Mouse (Mus musculus): ENCODE results near the gene Ndufv3. TPM values are rescaled to one million over a fixed set of nuclear protein-coding genes. Genes with fewer than 3 reads are reported as not detected.

Gene Ndufv3
- total and polyA plus RNA-seq, 3 experiments, result 158 to 1,046 (median 189) TPM

DNA sequence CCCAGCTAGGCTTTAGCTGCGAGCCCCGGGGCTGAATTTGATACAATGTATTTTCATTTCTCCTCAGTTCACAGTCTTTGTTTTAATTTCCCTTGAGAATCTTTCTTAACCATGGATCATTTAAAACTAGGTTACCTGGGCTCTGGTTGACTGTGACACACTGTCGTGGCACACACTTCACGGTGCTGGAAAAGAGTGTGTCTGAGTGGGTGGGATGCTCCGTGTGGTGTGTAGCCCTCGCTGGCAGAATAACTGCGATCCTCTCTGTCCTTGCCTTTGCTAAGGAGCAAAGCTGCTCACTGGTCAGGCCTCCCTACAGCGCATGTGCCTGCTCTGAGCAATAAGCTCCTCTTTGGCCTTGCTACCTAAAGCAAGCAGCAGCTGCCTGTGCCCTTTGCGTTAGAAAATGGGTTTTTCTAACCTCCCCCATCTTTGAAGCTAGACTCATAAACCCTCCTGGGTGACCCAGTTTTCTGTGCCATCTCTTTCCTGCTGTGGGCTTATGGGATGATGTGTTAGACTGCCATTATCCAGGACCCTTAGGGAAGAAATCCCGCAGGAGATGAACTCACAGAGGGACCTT, 33.2 kb upstream of the Ndufv3 start:
- Histone ChIP-seq H3K27ac (ENCODE audit: control insufficient read depth, low read depth, low read length) (no peak overlapping the region), H3K9ac (ENCODE audit: control insufficient read depth, low read depth, low read length, poor library complexity, severe bottlenecking) (no peak overlapping the region), H3K79me2 (ENCODE audit: control insufficient read depth, insufficient read depth, low read length, poor library complexity) (no peaks in the 10 kb centered on the region), H3K9me3 (replicated peaks; ENCODE audit: insufficient read depth, low read length) (no peaks in the 10 kb centered on the region), H3K27me3 (ENCODE audit: control insufficient read depth in 1 of 2, insufficient read depth in 2 of 2, low read length in 2 of 2) (peaks cover 12 to 13% of the 10 kb centered on the region in 2 experiments), H3K4me1 (ENCODE audit: control insufficient read depth in 1 of 2, insufficient read depth in 2 of 2, low read length in 2 of 2) (no peaks in the 10 kb centered on the region), H3K36me3 (ENCODE audit: control insufficient read depth in 1 of 2, insufficient read depth in 2 of 2, low read length in 2 of 2) (no peaks in the 10 kb centered on the region), H3K4me3 (ENCODE audit: control insufficient read depth in 1 of 2, insufficient read depth in 1 of 2, low read depth in 2 of 2, low read length in 2 of 2) (no peak overlapping the region)
- DNase-seq (ENCODE audit: low read depth, low spot score), result no peak
- no peak for TF ChIP-seq POLR2AphosphoS2 (IDR thresholded peaks at IDR 0.05; ENCODE audit: low read length)
- no peak for TF ChIP-seq ETS1 (IDR thresholded peaks at IDR 0.05; ENCODE audit: low read depth, low read length)
- no peak for TF ChIP-seq NELFE (IDR thresholded peaks at IDR 0.05; ENCODE audit: low read depth, low read length)
- TF ChIP-seq RCOR1 (IDR thresholded peaks at IDR 0.05; ENCODE audit: low read depth, low read length), result no peak
- no peak for TF ChIP-seq ELF1 (IDR thresholded peaks at IDR 0.05; ENCODE audit: low read depth, low read length)
- TF ChIP-seq E2F4 (IDR thresholded peaks at IDR 0.05; ENCODE audit: borderline replicate concordance, low read depth, low read length), result no peak
- TF ChIP-seq JUND (IDR thresholded peaks at IDR 0.05; ENCODE audit: low read depth, low read length), result no peak
- no peak for TF ChIP-seq CHD1 (IDR thresholded peaks at IDR 0.05; ENCODE audit: low read depth, low read length)
- TF ChIP-seq CHD2 (IDR thresholded peaks at IDR 0.05; ENCODE audit: low read length), result no peak
- TF ChIP-seq HCFC1 (IDR thresholded peaks at IDR 0.05; ENCODE audit: low read depth, low read length), result no peak
- no peak for TF ChIP-seq ZMIZ1 (IDR thresholded peaks at IDR 0.05; ENCODE audit: low read depth, low read length)
- TF ChIP-seq RAD21 (IDR thresholded peaks at IDR 0.05; ENCODE audit: low read depth, low read length), result no peak
- TF ChIP-seq MAFK (IDR thresholded peaks at IDR 0.05; ENCODE audit: borderline replicate concordance, low read depth, low read length), result no peak
- TF ChIP-seq UBTF (IDR thresholded peaks at IDR 0.05; ENCODE audit: borderline replicate concordance, insufficient read depth, low read depth, low read length), result no peak
- no peak for TF ChIP-seq MYB (IDR thresholded peaks at IDR 0.05; ENCODE audit: low read depth, low read length)
- no peak for TF ChIP-seq POLR2A (IDR thresholded peaks at IDR 0.05; ENCODE audit: control insufficient read depth in 1 of 2, insufficient read depth in 1 of 2, low read depth in 1 of 2, low read length in 2 of 2, poor library complexity in 1 of 2)
- no peak for TF ChIP-seq TCF12 (IDR thresholded peaks at IDR 0.05; ENCODE audit: low read depth, low read length)
- TF ChIP-seq USF2 (IDR thresholded peaks at IDR 0.05; ENCODE audit: borderline replicate concordance in 1 of 2, insufficient read depth in 1 of 2, low read depth in 1 of 2, low read length in 2 of 2), result no peak

DNA sequence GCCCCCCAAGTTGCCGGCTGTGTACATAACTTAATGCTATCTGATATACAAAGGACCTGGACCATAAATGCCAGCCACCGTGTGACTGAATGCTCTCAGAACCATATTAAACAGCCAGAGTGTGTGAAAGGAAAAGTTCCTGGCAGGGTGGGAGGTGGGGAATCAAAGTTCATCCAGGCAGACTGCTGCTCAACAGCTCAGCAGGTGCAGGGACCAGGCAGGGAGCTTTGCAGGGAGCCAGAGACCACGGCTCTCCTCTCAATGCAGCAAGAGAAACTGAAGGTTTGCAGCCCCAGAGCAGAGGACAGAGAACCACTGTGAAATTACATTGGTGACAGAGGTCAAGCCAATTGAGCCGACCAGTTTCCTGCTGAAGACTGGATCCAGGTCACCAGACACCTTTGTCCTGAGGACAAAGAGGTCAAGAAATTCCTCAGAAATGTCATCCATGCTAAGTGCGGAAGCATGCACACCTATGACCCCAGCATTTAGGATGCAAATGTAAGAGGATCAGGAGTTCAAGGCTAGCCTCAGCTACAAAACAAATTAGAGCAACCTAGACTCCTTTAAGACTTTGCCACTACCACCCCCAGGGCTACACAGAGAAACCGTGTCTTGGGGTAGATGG, 32.4 kb upstream of the Ndufv3 start:
- Histone ChIP-seq H3K36me3 (ENCODE audit: control insufficient read depth in 1 of 2, insufficient read depth in 2 of 2, low read length in 2 of 2) (no peaks in the 10 kb centered on the region), H3K9me3 (replicated peaks; ENCODE audit: insufficient read depth, low read length) (no peaks in the 10 kb centered on the region), H3K27ac (ENCODE audit: control insufficient read depth, low read depth, low read length) (no peak overlapping the region), H3K27me3 (ENCODE audit: control insufficient read depth in 1 of 2, insufficient read depth in 2 of 2, low read length in 2 of 2) (peaks cover 6 to 7% of the 10 kb centered on the region in 2 experiments), H3K4me1 (ENCODE audit: control insufficient read depth in 1 of 2, insufficient read depth in 2 of 2, low read length in 2 of 2) (no peaks in the 10 kb centered on the region), H3K9ac (ENCODE audit: control insufficient read depth, low read depth, low read length, poor library complexity, severe bottlenecking) (no peak overlapping the region), H3K4me3 (ENCODE audit: control insufficient read depth in 1 of 2, insufficient read depth in 1 of 2, low read depth in 2 of 2, low read length in 2 of 2) (no peak overlapping the region), H3K79me2 (ENCODE audit: control insufficient read depth, insufficient read depth, low read length, poor library complexity) (no peaks in the 10 kb centered on the region)
- TF ChIP-seq NRF1 (IDR thresholded peaks at IDR 0.05; ENCODE audit: insufficient read depth, low read depth, low read length, poor library complexity, severe bottlenecking), result no peak
- no peak for TF ChIP-seq KAT2A (conservative IDR thresholded peaks at IDR 0.05; ENCODE audit: low read depth, low read length)
- TF ChIP-seq ETS1 (IDR thresholded peaks at IDR 0.05; ENCODE audit: low read depth, low read length), result no peak
- no peak for TF ChIP-seq TAL1 (IDR thresholded peaks at IDR 0.05; ENCODE audit: low read length)
- TF ChIP-seq GATA1 (IDR thresholded peaks at IDR 0.05; ENCODE audit: low read depth, low read length), result no peak
- TF ChIP-seq JUND (IDR thresholded peaks at IDR 0.05; ENCODE audit: low read depth, low read length), result no peak
- TF ChIP-seq USF1 (IDR thresholded peaks at IDR 0.05; ENCODE audit: low read depth, low read length), result no peak
- no peak for TF ChIP-seq CHD1 (IDR thresholded peaks at IDR 0.05; ENCODE audit: low read depth, low read length)
- TF ChIP-seq E2F4 (IDR thresholded peaks at IDR 0.05; ENCODE audit: borderline replicate concordance, low read depth, low read length), result no peak
- no peak for TF ChIP-seq MYB (IDR thresholded peaks at IDR 0.05; ENCODE audit: low read depth, low read length)
- TF ChIP-seq POLR2A (IDR thresholded peaks at IDR 0.05; ENCODE audit: control insufficient read depth in 1 of 2, insufficient read depth in 1 of 2, low read depth in 1 of 2, low read length in 2 of 2, poor library complexity in 1 of 2), result no peak
- TF ChIP-seq MYC (IDR thresholded peaks at IDR 0.05; ENCODE audit: low read depth, low read length), result no peak
- TF ChIP-seq TCF12 (IDR thresholded peaks at IDR 0.05; ENCODE audit: low read depth, low read length), result no peak
- no peak for DNase-seq (ENCODE audit: low read depth, low spot score)

All from MEL (cell line).